Mouse (Mus musculus) kidney, postnatal 4 days (tissue): Measurements from ENCODE around the gene Ctxn2.
"Not testable (repeated sequence)": the region's sequence is repeated elsewhere in the genome, so short reads cannot be mapped to it uniquely, and the experiment has no call there.

ENCODE experiments used
- DNase-seq, 2 experiments: peaks; one replicate each; pipeline ENCODE4 v3.0.0; 2021; ENCODE audit warnings: mixed read lengths in 2 of 2

The Ctxn2 gene

DNA sequence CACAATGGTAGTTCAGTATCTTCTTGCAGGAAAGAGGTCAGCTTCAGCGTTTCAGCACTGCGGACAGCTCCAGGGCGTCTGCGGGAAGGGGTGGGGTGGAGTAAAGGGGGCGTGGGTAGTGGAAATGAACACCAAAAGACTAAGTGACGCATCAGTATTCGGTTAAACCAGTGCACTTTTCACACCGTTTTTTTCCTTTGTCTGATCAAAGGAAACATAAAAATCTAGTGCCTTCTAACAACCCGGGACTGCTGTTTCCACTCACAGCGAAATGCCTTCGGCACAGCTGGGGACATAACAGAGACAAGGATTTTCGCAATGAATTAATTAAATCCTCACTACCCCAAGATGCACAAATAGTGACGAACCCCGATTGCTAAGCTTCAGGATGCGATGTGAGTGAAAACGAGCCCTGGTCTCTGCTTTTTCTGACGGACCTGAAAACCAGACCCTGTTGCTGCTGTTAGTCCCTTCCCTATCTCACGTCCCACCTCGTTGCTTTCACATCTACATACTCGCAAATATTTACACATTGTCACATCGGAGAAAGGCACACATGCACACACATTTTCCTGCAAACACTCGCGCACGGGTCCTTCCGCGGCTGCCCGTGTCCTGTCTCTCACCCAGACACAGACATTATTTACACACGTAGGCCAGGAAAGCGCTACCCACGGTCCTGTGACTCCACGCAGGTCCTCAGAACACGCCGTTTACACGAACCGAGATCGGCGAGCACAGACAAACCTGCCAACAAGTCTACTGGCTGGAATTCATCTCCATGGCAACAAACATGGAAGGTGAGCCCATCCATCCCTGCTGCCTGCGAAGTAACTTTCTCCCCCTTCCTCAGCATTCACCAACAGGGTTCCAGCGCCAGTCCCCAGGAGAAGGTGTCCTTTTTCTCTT, at the start of gene Ctxn2:
Gene Ctxn2, plus strand, starts transcription at position 790 of the 909 bp plus-strand sequence.
- peak; percentile 94 to 96 for DNase-seq

GRCm38 (mm10) chr2:125088757-125089156, 47.7 kb upstream of the Ctxn2 start:
- DNase-seq = no peak

DNA sequence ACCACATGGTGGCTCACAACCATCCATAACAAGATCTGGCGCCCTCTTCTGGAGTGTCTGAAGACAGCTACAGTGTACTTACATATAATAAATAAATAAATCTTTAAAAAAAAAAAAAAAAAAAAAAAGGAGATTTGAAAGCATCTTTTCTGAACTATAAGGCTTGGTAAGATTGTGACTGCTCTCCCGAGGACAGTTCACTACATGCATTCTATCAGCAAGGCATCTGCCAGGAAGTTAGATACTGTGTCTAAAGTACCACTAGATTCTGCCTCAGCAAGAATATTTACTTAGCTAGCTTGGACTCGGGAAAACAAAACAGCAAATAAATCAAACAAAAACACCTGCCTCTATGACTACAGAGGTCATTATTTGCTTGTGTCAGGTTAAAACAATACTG, 44.4 kb upstream of the Ctxn2 start:
- not testable (repeated sequence) for DNase-seq

DNA sequence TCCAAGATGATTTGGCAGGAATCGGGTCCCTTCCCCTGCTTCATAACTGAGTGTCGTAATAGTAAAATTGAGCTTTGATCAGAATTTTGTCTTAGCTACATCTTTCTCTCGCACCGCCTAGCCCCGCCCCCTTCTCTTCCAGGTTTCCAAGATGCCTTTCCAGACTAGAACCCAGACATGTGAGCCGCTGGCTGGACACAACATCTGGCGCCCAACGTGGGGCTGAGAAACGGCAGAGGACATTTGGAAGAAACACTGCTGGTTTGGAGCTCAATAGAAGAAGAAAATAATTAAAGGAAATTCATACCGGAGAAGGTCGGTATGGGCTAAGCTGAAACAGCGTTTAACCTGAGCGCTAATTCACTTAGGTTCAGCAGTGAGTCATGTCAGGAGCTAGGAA, 32.0 kb upstream of the Ctxn2 start:
- DNase-seq = peak in 1 of 2 experiments; percentile 7

DNA sequence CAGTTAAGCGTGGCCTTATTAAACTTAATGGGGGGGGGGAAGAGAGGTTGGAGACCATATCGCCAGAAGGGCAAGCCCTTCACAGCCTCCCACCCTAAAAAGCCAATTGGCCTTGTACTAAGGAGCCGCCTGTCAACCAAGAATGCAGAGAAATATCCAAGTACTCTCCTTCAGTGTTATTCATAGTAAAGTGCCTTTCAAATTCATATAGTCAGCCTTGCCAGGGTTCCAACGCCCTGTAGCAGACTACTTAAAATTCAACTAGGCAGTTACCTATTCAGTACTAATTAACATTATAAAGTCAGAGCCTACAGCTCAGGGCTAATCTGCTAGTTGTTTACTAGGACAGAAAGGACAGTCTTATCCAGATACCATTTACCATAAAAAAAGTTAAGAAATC, 30.0 kb upstream of the Ctxn2 start:
- not testable (repeated sequence) for DNase-seq

DNA sequence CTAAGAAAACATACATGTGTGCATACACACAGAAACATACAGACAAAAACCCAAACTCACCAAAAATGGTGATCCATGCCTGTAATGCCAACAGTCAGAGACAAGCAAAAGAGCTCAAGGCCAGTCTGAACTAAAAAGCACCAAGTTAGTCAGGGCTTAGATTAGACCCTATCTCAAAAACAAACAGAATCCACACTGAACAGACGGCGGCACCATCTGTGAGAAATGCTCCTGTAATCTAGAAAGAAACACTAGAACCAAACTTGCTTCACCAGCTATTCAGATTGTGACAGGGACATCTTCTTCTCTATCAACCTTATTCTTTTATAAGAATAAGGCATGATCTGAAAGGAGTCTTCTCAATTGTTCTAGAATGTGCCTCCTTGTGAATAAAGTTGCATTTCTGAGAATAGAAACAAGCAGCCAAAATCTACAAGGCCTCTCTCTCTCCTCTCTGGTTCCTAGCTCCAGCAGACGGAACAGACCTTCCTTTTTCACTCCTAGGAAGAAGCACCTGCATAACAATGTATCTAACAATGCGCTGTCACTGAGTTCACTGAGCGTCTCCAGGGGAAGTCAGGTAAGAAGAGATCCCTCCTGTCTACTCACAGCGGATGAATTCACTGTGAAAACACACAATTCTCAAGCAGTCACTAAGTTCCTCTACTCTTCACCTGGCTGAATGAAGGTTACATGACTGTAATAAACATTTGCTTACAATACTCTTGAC, 16.9 kb upstream of the Ctxn2 start:
- DNase-seq = no peak

- DNase-seq = no peak
These were observed 14.2 kb upstream of the Ctxn2 start for GRCm38 (mm10) chr2:125122288-125122623.

- DNase-seq = peak; percentile 53 to 69
These were observed 13.6 kb upstream of the Ctxn2 start for GRCm38 (mm10) chr2:125122624-125123476.

DNA sequence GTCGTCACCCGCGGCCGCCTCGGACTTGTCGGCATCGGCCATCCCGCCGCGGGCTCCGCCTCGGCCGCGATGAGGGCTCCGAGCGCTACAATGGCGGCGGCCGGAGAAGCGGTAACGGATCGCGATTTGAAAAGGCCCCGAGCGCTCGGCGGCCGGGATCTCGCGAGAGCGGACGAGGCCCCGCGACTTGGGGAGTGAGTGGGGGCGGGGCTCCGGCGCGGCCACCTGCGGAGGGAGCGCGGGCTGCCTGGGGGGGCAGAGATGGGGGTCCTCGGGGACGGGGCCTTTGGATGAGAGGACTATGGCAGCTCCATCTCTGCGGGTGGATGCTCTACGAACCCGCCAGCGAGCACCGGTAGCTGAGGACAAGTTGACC, 13.0 kb upstream of the Ctxn2 start, which contains the start of gene Myef2:
Gene Myef2, minus strand, starts transcription at position 185 of the 376 bp plus-strand sequence.
- DNase-seq = peak; percentile 91 to 94

GRCm38 (mm10) chr2:125125824-125126223, 10.7 kb upstream of the Ctxn2 start:
- DNase-seq = no peak

DNA sequence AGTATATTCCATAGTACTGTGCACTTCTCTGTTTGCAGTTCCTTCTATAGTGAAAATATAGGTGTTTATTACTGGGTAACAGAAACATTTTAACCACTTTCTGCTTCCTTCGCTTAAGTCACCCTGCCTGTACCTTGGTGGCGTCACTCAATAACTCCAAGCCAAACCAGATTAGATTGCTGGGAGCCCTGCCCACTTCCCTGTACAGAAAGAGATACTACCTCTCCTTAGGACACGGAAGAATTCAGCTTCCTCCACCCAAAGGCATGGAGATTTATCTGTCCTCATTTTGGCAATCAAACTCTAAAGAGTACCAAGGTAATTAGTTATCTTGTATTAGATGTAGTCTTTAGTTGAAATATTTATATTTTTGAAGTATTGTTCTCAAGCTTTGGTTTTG, 9.7 kb upstream of the Ctxn2 start:
- DNase-seq = no peak

DNA sequence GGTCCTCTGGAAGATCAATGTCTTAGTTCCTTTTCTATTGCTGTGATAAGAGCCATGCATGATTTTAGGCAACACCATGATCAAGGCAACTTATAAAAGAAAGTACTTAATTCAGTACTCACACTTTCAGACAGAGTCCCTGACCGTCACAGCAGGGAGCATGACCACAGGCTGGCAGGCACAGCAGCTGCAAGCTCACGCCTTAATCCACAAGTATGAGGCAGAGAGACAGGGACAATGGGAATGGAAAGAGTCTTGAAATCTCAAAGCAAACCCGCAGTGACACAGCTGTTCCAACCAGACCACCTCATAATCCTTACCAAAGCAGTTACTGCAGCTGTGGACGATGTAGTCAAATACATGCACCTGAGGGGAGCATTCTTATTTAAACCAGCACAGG, 2.4 kb upstream of the Ctxn2 start:
- no peak for DNase-seq

DNA sequence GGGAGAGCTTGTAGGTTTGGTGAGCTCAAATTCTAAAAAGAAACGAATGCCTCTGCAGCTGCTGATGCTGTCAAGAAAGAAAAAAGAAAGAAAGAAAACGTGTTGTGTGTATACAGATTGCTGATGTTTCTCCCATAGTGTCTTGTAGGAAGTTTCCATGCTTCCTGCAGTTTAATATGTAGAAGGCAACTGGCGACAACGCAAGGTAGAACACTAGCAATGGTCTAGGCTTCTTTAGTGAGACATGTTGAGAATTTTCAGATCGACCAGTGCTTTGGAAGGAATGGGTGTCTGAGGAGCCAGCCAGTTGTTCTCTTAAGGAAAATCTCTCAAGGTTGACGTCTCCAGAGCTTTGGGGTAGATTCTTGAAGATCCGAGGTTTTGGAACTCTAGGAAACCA, 354 bp downstream of the Ctxn2 start:
- no peak for DNase-seq

GRCm38 (mm10) chr2:125142336-125142735, 5.8 kb downstream of the Ctxn2 start:
- no peak for DNase-seq

GRCm38 (mm10) chr2:125152388-125152787, 15.9 kb downstream of the Ctxn2 start, which contains the start of gene Slc12a1:
Gene Slc12a1, plus strand, starts transcription at chr2:125152505.
- DNase-seq = no peak

- no peak for DNase-seq
These were observed 17.8 kb downstream of the Ctxn2 start for GRCm38 (mm10) chr2:125154294-125154693.

DNA sequence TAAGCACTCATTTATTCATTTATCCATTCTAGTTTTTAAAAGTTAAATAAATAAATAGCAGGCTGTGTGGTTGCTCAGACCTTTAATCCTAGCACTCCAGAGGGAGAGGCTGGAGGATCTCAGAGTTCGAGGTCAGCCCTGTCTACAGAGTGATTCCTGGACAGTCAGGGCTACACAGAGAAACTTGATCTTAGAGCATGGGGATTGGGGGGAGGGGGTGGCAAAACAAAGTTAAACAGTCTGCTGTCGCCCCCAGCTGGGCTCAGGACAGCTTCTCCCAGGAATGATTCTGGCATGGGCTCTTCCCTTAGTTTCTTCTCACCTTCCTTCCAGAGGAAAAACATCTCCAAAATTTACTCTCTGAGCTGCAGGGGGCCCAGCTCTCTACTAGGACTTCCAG, 19.0 kb downstream of the Ctxn2 start:
- peak; percentile 11 to 31 for DNase-seq

DNA sequence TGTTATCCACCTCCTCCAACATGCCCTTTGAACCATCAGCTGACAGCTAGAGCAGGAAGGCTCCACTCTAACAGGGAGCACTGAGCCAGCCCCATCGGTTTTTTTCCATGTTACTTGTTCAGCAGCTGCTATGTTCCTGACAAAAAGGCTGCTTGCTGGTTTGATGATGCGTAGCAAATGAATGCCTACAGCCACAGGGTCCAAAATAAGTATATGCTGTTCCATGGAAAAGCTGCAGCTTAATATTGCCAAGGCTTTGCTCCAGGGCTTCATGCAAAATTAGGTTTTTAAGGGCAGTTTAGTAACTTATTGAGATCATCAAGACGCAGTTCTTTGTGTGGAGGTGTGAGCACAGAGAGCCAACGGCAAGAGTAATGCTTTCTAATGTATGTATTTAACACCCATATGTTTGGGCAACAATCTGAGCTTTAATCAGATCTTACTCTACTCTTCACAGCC, 25.5 kb downstream of the Ctxn2 start:
- DNase-seq = peak in 1 of 2 experiments; percentile 16

GRCm38 (mm10) chr2:125178225-125178798, 41.8 kb downstream of the Ctxn2 start:
- no peak for DNase-seq

GRCm38 (mm10) chr2:125187904-125188303, 51.4 kb downstream of the Ctxn2 start:
- no peak for DNase-seq

- peak; percentile 67 to 72 for DNase-seq
These were observed 52.7 kb downstream of the Ctxn2 start for GRCm38 (mm10) chr2:125189197-125189596.

GRCm38 (mm10) chr2:125192905-125193304, 56.4 kb downstream of the Ctxn2 start:
- DNase-seq = no peak
